Mouse (Mus musculus) monocyte, adult 5-6 weeks (primary cell): ENCODE measurements around the gene Gm9958. TPM values are rescaled to one million over a fixed set of nuclear protein-coding genes. Genes with fewer than 3 reads are reported as not detected.

ENCODE experiments used
- ATAC-seq: fragments of 153-309, 156-312 bp; replicated peaks from 2 replicates; pipeline ENCODE4 v1.8.0; 2017; ENCODE audit warnings: mild to moderate bottlenecking; ENCODE audit not compliant: low TSS enrichment, insufficient number of reproducible peaks, severe bottlenecking, poor library complexity, low FRiP score
- total RNA-seq: library from RNA; stranded (forward); fragments of 200-1000, 200-491, 200-594 nt; gene quantifications from 3 replicates; pipeline ENCODE4 v1.2.3, GENCODE M21; 2017

Gene Gm9958
- total RNA-seq, 1 experiment from 2014 or later, result 0.67 TPM

- ATAC-seq, result no peak
Measured at GRCm38 (mm10) chr5:90394322-90394721, 27.3 kb downstream of the Gm9958 start.

- ATAC-seq, result no peak
Measured at GRCm38 (mm10) chr5:90396817-90397216, 29.8 kb downstream of the Gm9958 start.

GRCm38 (mm10) chr5:90405210-90405609, 38.2 kb downstream of the Gm9958 start:
- no peak for ATAC-seq

GRCm38 (mm10) chr5:90414142-90414924, 47.3 kb downstream of the Gm9958 start:
- ATAC-seq, result no peak

- no peak for ATAC-seq
Measured at GRCm38 (mm10) chr5:90414925-90415295, 47.9 kb downstream of the Gm9958 start.

Other genes starting within 250 kb of the Gm9958 start
- gene Cox18, start 143.2 kb upstream of the Gm9958 start, total RNA-seq, result 5.8 to 8.4 TPM (median 7.0 TPM) in 3 replicates
- 94.5 to 177 TPM (median 99.6 TPM) in 3 replicates for gene Ankrd17, start 627 bp upstream of the Gm9958 start, total RNA-seq
- not detected in 3 replicates for gene Alb, start 93.7 kb downstream of the Gm9958 start, total RNA-seq
- 0.78 TPM in 1 of 3 replicates, not detected in the others for gene Afp, start 123.5 kb downstream of the Gm9958 start, total RNA-seq
- gene Afm, start 151.7 kb downstream of the Gm9958 start, total RNA-seq, result not detected in 3 replicates
- not detected in 3 replicates for gene 5830473C10Rik, start 193.9 kb downstream of the Gm9958 start, total RNA-seq